Mouse (Mus musculus) hindbrain, embryonic 15.5 days (tissue): ENCODE data around the gene Ndufs8. TPM values are rescaled to one million over a fixed set of nuclear protein-coding genes. Genes with fewer than 3 reads are reported as not detected.

Source experiments
- ATAC-seq: fragments of 200-750 bp; cut with Nextera tagmentation; 2 replicates; pipeline ENCODE4 v1.8.0; 2017; ENCODE audit warnings: low read depth, moderate number of reproducible peaks, moderate TSS enrichment; ENCODE audit not compliant: low FRiP score
- H3K27ac ChIP-seq: fragments of 300-500 bp; sonication (generic); replicated peaks from 2 replicates; pipeline ENCODE4 v1.5.1; 2015; ENCODE audit warnings: mild to moderate bottlenecking, inconsistent platforms
- H3K27me3 ChIP-seq: fragments of 300-500 bp; sonication (generic); 2 replicates; pipeline ENCODE4 v1.6.1; 2015; ENCODE audit warnings: control low read depth, inconsistent platforms
- H3K36me3 ChIP-seq: fragments of 300-500 bp; sonication (generic); 2 replicates; pipeline ENCODE4 v1.6.1; 2015; ENCODE audit warnings: control low read depth, inconsistent platforms
- H3K4me1 ChIP-seq: fragments of 300-500 bp; sonication (generic); replicated peaks from 2 replicates; pipeline ENCODE4 v1.6.1; 2015; ENCODE audit warnings: control low read depth, inconsistent platforms
- H3K4me2 ChIP-seq: fragments of 300-500 bp; sonication (generic); 2 replicates; pipeline ENCODE4 v1.6.1; 2015; ENCODE audit warnings: moderate library complexity, mild to moderate bottlenecking, inconsistent platforms
- H3K4me3 ChIP-seq: fragments of 300-500 bp; sonication (generic); 2 replicates; pipeline ENCODE4 v1.5.1; 2015; ENCODE audit warnings: mild to moderate bottlenecking, inconsistent platforms
- H3K9ac ChIP-seq: fragments of 300-500 bp; sonication (generic); 2 replicates; pipeline ENCODE4 v1.6.1; 2015; ENCODE audit warnings: inconsistent platforms
- H3K9me3 ChIP-seq: fragments of 300-500 bp; sonication (generic); 2 replicates; pipeline ENCODE4 v1.6.1; 2016; ENCODE audit warnings: control low read depth, inconsistent platforms
- WGBS: fragments of 180-500 bp; shearing (Covaris S2); methylation state at CpG from one replicate; pipeline ENCODE4 v1.1.7; 2015; 5-methylcytosine and 5-hydroxymethylcytosine counted together
- polyA plus RNA-seq: library from polyadenylated mRNA; unstranded; fragments of >200 nt; fragmentation: Nextera tagmentation; extraction: Ambion mirVana; gene quantifications from 2 replicates; pipeline ENCODE4 v1.2.1, GENCODE M21; 2015

Gene Ndufs8
- polyA plus RNA-seq, 1 experiment from 2014 or later: 280 TPM

DNA sequence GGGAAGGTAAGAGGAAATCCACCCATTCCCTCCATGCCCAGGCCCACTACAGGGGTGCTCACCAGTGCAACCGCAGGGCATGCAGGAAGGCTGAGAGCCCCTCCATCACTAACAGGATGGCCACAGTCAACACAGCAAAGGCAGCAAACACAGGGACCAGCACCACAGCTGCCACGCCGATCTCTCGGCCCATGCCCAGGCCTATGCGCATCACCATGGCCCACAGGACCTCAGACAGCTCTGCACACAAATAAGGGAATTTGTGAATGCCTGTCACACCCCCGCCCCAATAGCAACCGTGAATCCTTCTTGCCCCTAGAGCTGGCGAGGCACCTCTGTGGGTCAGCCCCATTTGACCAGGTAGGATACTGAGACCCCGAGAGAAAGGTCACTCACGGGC is 16.4 kb downstream of the Ndufs8 start:
- Histone ChIP-seq H3K27me3 (no peaks in the 10 kb centered on the region), H3K9me3 (no peaks in the 10 kb centered on the region), H3K4me2 (no peak overlapping the region), H3K4me3 (no peak overlapping the region), H3K27ac (peak overlapping the region; percentile 75; the same call in 1 of the 2 replicates), H3K36me3 (peaks cover 33% of the 10 kb centered on the region), H3K4me1 (0 out of 2 replicates have a peak, but pooled peaks cover 15% of the 10 kb centered on the region), H3K9ac (no peak overlapping the region)
- 92% methylated on average over 10 of the region's 10 CpGs for WGBS
- no peak for ATAC-seq

DNA sequence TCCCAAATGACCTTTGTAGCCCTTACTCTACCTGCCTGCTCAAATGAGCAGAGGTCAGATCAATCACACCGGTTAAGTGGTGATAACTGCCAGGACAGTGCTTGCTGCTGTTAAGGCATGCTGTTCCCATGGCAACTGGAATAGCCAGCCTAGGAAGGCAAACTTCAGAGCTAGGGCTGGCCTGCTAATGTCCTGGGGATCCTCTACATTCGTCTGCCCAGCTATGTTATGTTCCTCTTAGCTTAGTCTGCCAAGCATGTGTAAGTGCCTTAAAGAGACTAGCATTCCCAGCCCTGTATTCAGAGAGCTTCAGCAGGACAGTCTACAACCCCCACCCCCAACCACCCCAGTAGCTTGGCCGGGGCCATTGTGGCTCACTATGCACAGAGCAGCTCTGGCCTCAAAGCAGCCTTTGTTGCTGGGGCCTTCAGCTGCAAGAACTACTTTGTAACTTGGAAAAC is 17.4 kb downstream of the Ndufs8 start:
- no peak overlapping the region for H3K4me2 ChIP-seq
- 10% methylated on average over 3 of the region's 3 CpGs for WGBS
- no peak overlapping the region for H3K9ac ChIP-seq
- no peaks in the 10 kb centered on the region for H3K9me3 ChIP-seq
- peaks cover 42% of the 10 kb centered on the region for H3K36me3 ChIP-seq
- H3K4me3 ChIP-seq: no peak overlapping the region
- 0 out of 2 replicates have a peak, but pooled peaks cover 15% of the 10 kb centered on the region for H3K4me1 ChIP-seq
- no peaks in the 10 kb centered on the region for H3K27me3 ChIP-seq
- ATAC-seq: peak; percentile 89
- H3K27ac ChIP-seq: peak overlapping the region; percentile 75

GRCm38 (mm10) chr19:3894294-3894693 is 18.3 kb downstream of the Ndufs8 start:
- Histone ChIP-seq H3K36me3 (peaks cover 49% of the 10 kb centered on the region), H3K4me2 (no peak overlapping the region), H3K9me3 (no peaks in the 10 kb centered on the region), H3K4me3 (no peak overlapping the region), H3K27me3 (no peaks in the 10 kb centered on the region), H3K4me1 (0 out of 2 replicates have a peak, but pooled peaks cover 15% of the 10 kb centered on the region), H3K9ac (no peak overlapping the region), H3K27ac (peak overlapping the region; percentile 75; the same call in 1 of the 2 replicates)
- ATAC-seq: no peak
- 86% methylated on average over 2 of the region's 2 CpGs for WGBS

DNA sequence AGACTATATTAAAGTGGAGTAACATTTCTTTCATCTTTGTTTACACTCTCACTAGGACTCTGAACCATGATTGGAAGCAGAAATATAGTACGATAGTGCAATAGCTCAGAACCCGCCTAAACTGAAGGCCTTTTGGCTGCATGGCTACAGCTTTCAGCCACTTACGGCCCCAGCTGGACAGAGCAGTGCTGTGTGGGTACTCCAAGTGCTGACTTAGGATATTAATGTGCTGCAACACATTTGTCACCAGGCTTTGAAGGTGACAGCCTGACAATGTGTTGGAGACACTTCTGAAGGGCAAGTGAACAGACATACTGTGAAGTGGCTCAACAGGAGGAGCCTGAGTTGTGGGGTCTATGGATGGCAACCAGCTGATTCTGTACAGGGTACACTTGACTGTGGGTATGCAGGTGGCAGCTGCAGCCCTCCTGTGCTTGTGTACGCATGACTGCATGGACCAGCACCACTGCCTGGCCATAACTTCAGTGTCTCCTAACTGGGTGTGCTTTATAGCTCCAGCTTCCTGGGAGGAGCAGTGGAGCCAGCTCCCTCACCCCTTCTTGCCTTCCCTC is 18.9 kb downstream of the Ndufs8 start:
- no peak overlapping the region for H3K4me2 ChIP-seq
- no peaks in the 10 kb centered on the region for H3K27me3 ChIP-seq
- H3K9ac ChIP-seq: no peak overlapping the region
- no peak for ATAC-seq
- no peaks in the 10 kb centered on the region for H3K9me3 ChIP-seq
- no peak overlapping the region for H3K4me3 ChIP-seq
- 0 out of 2 replicates have a peak, but pooled peaks cover 15% of the 10 kb centered on the region for H3K4me1 ChIP-seq
- peaks cover 56% of the 10 kb centered on the region for H3K36me3 ChIP-seq
- H3K27ac ChIP-seq: no peak overlapping the region
- WGBS: 88% methylated on average over 4 of the region's 4 CpGs

DNA sequence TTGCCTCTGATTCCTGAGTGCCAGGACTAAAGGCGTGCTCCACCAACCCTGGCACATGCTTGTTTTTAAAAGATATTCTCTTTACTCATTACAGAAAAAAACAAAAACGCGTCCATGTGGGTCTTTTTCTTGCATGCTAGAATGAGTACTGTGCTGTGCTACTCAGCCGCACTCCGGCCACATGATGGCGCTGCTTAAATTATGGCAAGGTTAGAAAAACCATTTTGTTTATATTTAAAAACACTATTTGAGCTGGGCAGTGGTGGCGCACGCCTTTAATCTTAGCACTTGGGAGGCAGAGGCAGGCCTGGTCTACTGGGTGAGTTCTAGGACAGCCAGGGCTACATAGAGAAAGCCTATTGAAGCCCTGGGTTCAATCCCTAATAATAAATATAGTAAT is 22.4 kb downstream of the Ndufs8 start:
- no peak overlapping the region for H3K27ac ChIP-seq
- H3K9ac ChIP-seq: no peak overlapping the region
- peaks cover 72% of the 10 kb centered on the region for H3K36me3 ChIP-seq
- no peak overlapping the region for H3K4me3 ChIP-seq
- ATAC-seq: no peak
- 89% methylated on average over 8 of the region's 8 CpGs for WGBS
- H3K4me1 ChIP-seq: 0 out of 2 replicates have a peak, but pooled peaks cover 6% of the 10 kb centered on the region
- no peaks in the 10 kb centered on the region for H3K9me3 ChIP-seq
- H3K27me3 ChIP-seq: no peaks in the 10 kb centered on the region
- H3K4me2 ChIP-seq: no peak overlapping the region

DNA sequence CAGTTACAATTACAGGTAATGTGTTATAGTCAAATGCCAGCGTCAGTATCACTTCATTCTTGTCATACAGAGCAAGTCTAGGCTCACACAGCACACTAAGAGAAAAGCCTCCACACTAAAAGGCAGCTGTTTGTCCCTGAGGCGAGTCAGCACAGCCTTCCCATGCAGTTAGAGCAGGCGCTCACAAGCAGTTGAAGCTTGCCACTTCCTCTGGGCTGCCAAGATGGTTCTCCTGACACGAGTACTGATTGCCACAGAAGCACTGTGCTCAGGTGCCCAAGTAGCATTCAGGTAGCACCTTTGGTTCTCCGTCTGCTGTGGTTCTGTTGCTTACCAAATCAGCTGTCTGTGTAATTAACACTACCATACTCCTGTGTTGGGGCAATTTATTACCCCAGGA is 23.5 kb downstream of the Ndufs8 start:
- 91% methylated on average over 5 of the region's 5 CpGs for WGBS
- H3K4me3 ChIP-seq: no peak overlapping the region
- no peaks in the 10 kb centered on the region for H3K27me3 ChIP-seq
- no peaks in the 10 kb centered on the region for H3K4me1 ChIP-seq
- no peaks in the 10 kb centered on the region for H3K9me3 ChIP-seq
- H3K4me2 ChIP-seq: no peak overlapping the region
- no peak overlapping the region for H3K27ac ChIP-seq
- no peak overlapping the region for H3K9ac ChIP-seq
- no peak for ATAC-seq
- peaks cover 64% of the 10 kb centered on the region for H3K36me3 ChIP-seq

- Histone ChIP-seq H3K9me3 (no peaks in the 10 kb centered on the region), H3K27ac (no peak overlapping the region), H3K4me1 (no peaks in the 10 kb centered on the region), H3K27me3 (no peaks in the 10 kb centered on the region), H3K36me3 (peaks cover 28% of the 10 kb centered on the region), H3K9ac (no peak overlapping the region), H3K4me3 (no peak overlapping the region), H3K4me2 (no peak overlapping the region)
- ATAC-seq: no peak
- WGBS: 75% methylated on average over 6 of the region's 6 CpGs
Observed at GRCm38 (mm10) chr19:3884325-3884990, 28.1 kb downstream of the Ndufs8 start.

GRCm38 (mm10) chr19:3882214-3882613 is 30.4 kb downstream of the Ndufs8 start:
- no peak for ATAC-seq
- no peaks in the 10 kb centered on the region for H3K9me3 ChIP-seq
- no peak overlapping the region for H3K27ac ChIP-seq
- no peak overlapping the region for H3K4me2 ChIP-seq
- 73% methylated on average over 4 of the region's 4 CpGs for WGBS
- H3K36me3 ChIP-seq: peaks cover 16% of the 10 kb centered on the region
- no peak overlapping the region for H3K9ac ChIP-seq
- no peak overlapping the region for H3K4me3 ChIP-seq
- no peaks in the 10 kb centered on the region for H3K4me1 ChIP-seq
- H3K27me3 ChIP-seq: no peaks in the 10 kb centered on the region

DNA sequence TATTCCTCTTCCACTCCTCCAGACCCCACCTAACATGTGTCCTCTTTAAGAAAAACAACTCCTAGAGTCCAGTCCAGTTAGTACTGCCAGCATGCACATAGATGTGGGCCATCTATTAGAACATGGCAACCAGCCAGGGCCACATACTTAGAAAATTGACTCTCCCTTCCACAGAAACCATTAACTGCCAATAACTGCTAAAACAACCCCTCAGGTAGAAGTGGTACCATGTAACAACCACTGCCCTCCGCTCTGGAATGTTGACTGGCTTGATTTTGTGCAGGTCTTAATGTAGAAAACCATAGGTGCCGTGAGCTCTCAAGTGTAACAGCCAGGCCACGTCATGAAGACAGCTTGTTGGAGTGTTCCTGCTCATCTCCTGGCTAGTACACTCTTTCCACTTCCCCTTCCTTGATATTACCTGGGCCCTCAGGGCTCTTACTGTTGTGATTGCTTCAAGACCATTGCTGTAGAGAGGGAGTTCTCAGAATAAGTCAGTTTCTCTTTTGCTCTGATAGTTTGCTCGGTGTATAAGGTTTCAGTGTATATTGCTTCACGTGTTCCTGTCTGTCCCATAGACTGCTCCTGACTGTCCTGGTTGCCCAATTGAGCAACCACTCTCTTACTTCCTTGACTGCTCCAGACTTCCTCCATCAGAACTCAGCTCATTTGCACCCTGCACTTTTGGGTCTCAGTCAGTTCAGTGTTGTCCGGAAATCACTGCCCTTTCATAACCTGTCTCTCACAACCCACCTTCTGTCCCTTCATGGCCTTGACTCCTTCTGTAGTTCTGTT is 32.3 kb downstream of the Ndufs8 start:
- Histone ChIP-seq H3K9ac (no peak overlapping the region), H3K36me3 (peaks cover 4% of the 10 kb centered on the region), H3K9me3 (no peaks in the 10 kb centered on the region), H3K4me3 (no peak overlapping the region), H3K4me2 (no peak overlapping the region), H3K27me3 (no peaks in the 10 kb centered on the region), H3K4me1 (no peaks in the 10 kb centered on the region), H3K27ac (no peak overlapping the region)
- WGBS: 91% methylated on average over 6 of the region's 6 CpGs
- no peak for ATAC-seq

GRCm38 (mm10) chr19:3875045-3875444 is 37.5 kb downstream of the Ndufs8 start:
- H3K36me3 ChIP-seq: peaks cover 4% of the 10 kb centered on the region; the same call in 1 of the 2 replicates
- H3K9ac ChIP-seq: no peak overlapping the region
- no peaks in the 10 kb centered on the region; the same call in 1 of the 2 replicates for H3K4me1 ChIP-seq
- H3K4me2 ChIP-seq: no peak overlapping the region
- 90% methylated on average over 7 of the region's 7 CpGs for WGBS
- H3K27ac ChIP-seq: no peak overlapping the region
- no peak overlapping the region for H3K4me3 ChIP-seq
- ATAC-seq: no peak
- H3K27me3 ChIP-seq: no peaks in the 10 kb centered on the region
- no peaks in the 10 kb centered on the region for H3K9me3 ChIP-seq

GRCm38 (mm10) chr19:3872373-3872772 is 40.2 kb downstream of the Ndufs8 start:
- Histone ChIP-seq H3K4me3 (no peak overlapping the region), H3K4me2 (no peak overlapping the region), H3K36me3 (no peaks in the 10 kb centered on the region), H3K9me3 (no peaks in the 10 kb centered on the region), H3K4me1 (no peaks in the 10 kb centered on the region; the same call in 1 of the 2 replicates), H3K27ac (no peak overlapping the region), H3K27me3 (no peaks in the 10 kb centered on the region), H3K9ac (no peak overlapping the region)
- 57% methylated on average over 4 of the region's 4 CpGs for WGBS
- no peak for ATAC-seq

GRCm38 (mm10) chr19:3871468-3871867 is 41.1 kb downstream of the Ndufs8 start:
- no peak overlapping the region for H3K27ac ChIP-seq
- H3K36me3 ChIP-seq: no peaks in the 10 kb centered on the region
- H3K9me3 ChIP-seq: no peaks in the 10 kb centered on the region
- H3K4me3 ChIP-seq: no peak overlapping the region
- ATAC-seq: no peak
- no peaks in the 10 kb centered on the region for H3K27me3 ChIP-seq
- no peaks in the 10 kb centered on the region; the same call in 1 of the 2 replicates for H3K4me1 ChIP-seq
- no peak overlapping the region for H3K9ac ChIP-seq
- no peak overlapping the region for H3K4me2 ChIP-seq
